Mouse (Mus musculus) liver, adult 2 months (tissue): ENCODE results near the gene Dhrs3.

ENCODE experiments used
- CTCF ChIP-seq: fragments of 200-500 bp; IDR thresholded peaks from 2 replicates; pipeline ENCODE4 v1.5.1; 2011; ENCODE audit warnings: low read depth, low read length, control low read depth
- POLR2A ChIP-seq: fragments of 200-500 bp; IDR thresholded peaks from 2 replicates; pipeline ENCODE4 v1.6.1; 2011; ENCODE audit warnings: low read length, control low read depth; ENCODE audit not compliant: insufficient read depth; ENCODE audit errors: extremely low read depth

- TF ChIP-seq CTCF (no peak), POLR2A (no peak)
Measured at GRCm38 (mm10) chr4:144898737-144899136, 6.1 kb downstream of the Dhrs3 start.
